Mouse (Mus musculus): ENCODE results near the gene Ubr1.
A peak's percentile ranks its signal among the peaks of the same experiment; 100 is the strongest.
"Not testable (repeated sequence)": the region's sequence is repeated elsewhere in the genome, so short reads cannot be mapped to it uniquely, and the experiment has no call there.

Ubr1 gene

DNA sequence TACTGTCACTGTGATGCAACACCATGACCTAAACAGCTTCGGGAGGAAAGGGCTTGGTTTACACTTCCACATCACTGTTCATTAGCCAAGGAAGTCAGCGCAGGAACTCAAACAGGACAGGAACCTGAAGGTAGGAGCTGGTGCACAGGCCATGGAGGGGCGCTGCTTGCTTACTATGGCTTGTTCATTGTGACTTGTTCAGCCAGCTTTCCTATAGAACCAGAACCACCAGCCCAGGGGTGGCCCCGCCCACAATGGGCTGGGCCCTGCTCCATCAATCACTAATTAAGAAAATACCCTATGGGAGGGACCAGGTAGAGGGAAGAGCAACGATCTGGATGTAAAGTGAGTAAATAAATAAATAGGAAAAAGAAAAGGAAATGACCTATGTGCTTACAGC is 2.4 kb upstream of the Ubr1 start:
- DNase-seq, result no peak

DNA sequence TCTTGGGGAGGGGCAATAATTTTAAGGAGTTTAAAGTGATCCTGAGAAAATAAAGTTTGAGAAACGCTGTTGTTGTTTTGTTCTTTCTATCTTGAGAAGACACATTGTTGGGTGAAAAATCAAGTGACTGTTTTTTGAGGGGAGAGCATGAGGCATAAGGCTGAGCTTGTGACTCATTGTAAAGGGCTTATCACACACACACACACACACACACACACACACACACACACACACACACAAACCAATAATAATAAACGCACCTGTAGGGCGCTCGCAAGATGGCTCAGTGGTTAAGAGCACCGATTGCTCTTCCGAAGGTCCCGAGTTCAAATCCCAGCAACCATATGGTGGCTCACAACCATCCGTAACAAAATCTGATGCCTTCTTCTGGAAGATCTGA is 1.7 kb upstream of the Ubr1 start:
- DNase-seq, result not testable (repeated sequence)

DNA sequence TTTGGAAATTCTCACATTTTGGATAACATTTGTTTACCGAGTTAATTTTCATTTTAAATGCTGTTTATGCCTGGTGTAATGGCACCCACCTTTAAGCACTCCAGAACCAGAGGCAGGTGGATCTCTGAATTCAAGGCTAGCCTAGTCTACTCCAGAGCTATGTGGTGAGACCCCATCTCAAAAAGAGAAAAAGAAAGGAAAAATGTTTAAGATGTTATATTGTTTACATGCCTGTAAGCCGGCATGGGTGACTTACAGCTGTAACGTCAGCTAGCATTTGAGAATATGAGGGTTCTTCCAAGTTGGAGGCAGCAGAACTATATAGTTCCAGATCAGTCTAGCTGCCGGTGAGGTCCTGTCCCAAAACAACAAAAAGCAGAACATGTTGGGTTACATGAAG is 1.3 kb upstream of the Ubr1 start:
- no peak for DNase-seq

DNA sequence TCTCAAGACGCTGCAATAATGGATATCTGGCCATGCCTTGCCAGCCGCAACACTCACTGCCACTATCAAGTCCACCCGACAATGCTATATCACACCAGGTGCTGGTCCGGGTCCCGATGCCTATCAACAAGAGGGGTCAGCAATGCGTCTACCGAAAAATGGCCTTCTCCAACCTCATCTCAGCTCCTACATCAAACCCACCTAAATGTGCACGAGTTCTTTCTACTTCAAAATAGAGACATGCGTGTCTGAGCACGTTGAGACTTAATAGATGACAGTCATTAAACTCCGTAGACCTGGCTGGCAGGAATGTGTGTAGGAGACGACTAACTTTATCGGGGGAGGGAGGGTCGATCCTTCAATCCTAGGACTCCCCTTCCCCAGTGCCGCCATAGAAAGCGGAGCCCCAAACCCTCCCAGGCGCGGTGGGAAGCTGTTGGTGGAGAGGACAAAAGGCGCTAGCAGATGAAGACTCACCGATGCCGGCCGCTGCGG is 423 bp downstream of the Ubr1 start:
- no peak for DNase-seq

DNA sequence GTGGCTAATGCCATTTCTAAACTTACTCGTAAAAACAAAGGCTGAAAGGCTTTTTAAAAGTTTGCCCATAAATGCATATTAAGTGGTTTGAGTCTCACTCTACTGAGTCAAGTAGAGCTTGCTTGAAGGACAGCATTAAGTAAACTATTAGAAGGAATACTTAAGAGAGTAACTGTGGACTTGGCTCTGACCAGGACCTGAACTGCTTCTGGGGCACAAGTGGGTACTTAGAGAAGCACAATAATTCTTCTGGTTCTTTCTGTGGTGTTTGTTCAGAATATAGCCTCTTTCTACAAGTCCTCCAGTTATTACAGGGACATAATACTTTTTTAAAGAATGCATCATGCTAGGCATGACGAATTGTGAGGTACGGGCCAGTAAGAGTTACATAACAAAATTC is 5.0 kb downstream of the Ubr1 start:
- no peak for DNase-seq

DNA sequence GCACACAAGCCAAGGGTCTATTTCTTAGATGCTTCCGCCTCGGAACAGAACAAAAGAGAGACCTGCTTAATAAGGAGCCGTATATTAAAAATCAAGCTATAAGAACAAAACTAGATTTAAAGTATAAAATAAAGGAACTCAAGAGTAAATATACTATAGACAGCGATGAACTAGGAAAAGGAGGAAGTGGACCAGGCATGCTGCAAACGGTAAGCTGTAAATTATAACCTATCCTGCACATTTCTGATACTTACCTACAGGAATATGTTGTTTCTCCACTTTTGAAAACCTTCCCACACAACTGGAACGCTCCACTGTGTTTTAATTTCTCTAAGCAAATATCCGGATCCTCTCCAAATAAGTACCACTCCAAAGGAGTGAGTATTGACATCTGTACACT is 7.4 kb downstream of the Ubr1 start:
- no peak for DNase-seq

DNA sequence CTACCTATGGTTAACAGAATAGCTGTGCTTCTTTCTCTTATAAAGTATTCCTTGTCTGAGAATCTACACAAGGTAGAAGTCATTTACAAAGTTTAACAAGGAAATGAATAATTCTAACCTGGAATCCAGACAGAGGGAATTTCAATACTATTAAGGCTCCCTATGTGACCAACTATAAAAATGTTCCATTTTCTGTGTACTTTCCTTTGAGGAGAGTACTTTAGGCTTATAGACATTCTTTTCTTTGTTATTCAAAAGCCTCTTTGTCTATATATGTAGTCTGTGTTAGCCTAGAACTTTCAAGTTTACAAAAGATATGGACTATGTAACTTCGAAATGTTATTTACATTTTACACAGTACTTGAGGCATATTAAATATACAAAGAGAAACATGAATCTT is 10.3 kb downstream of the Ubr1 start:
- no peak for DNase-seq

DNA sequence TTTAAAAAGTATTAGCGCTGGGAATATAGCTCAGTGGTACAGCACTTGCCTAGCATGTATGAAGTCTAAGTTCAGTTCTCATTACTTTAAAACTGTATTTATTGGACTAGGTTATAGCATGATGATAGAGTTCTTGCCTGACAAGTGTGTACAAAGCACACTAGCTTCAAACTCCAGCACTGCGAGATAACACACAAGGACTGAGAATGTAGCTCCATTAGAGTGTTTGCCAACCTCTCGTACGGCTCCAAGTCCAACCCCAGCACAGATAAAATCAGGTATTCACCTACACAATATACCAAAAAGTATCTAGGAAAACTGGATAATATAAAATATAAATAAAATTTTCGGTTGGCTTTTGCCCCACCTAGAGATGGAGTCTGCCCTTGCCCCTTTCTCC is 10.7 kb downstream of the Ubr1 start:
- no peak for DNase-seq

DNA sequence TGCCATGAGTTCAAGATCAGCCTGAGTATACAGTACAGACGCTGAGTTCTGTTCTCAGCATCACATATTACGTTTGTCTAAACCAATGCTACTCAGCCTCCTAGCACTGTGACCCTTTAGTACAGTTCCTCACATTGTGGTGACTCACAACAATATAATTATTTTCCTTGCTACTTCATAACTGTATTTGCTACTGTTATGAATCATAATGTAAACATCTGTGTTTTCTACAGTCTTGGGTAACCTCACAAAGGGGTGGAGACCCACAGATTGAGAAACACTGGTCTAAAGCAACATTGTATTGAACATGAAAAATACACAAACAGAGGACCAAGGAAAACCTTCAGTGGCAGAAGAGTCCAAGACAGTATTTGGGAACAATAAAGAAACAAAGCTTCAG is 11.2 kb downstream of the Ubr1 start:
- DNase-seq, result no peak

DNA sequence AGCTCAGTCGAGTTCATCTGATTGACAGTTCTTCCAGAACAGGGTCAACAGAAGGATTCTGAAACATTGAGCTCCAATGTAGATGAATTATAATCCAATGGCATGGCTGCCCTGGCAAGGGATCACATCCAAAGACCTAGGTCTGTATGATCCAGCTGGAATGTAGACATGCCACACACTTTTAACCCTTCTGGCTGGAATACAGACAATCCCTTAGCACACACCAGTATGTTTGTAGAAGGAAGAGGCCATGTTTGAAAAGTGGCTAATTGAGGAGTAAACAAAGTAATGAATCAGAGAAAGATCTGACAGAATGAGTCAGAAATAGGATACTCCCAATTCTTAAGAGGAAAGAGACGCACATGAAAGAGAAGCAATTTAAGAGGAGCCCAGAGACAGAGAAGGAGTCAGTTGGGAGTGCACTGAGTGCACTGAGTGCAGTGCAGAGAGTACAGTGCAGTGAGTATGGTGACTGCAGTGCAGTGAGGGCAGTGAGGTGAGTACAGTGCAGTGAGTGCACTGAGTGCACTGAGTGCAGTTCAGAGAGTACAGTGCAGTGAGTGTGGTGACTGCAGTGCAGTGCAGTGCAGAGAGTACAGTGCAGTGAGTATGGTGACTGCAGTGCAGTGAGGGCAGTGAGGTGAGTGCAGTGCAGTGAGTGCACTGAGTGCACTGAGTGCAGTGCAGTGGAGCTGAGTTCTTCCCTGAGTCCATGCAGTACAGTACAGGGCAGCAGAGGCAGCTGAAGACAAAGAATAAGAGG is 18.2 kb downstream of the Ubr1 start:
- no peak for DNase-seq

DNA sequence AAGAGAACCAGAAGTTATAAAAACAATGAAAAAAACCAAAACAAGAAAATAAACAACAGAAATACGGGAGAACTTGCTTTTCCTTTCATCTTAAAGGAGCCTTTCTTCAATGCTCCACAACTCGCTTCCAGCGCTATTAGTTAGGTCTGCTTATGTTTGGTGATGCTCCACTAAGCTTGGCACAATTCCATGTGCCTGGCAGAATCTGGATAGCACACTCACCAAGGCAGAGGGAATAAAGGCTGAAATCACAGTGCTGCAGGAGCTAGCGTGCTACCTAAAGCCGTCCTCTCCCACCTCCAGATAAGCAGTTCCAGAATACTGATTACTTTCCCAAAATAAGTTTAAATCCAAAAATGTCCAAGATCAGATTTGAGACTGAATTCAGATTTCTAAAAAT is 19.3 kb downstream of the Ubr1 start:
- DNase-seq, result peak; percentile 54

DNA sequence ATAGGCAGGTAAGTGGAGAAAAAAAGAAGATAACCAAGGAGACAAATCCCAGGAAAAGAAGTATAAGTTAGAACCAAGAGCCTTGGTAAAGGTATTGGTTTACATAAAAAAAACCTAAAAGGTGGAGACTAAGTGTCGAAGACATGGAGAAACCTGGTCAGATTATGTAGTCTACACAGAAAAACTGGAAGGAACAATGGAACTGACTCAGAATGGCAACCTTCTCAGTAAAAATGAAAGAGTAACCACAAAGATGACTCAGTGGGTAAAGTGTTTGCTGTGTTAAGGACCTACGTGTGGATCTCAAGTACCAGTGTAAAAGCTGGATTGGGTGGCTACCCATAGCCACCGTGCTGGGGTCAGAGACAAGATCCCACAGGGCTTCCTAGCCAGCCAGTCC is 37.5 kb downstream of the Ubr1 start:
- no peak for DNase-seq

DNA sequence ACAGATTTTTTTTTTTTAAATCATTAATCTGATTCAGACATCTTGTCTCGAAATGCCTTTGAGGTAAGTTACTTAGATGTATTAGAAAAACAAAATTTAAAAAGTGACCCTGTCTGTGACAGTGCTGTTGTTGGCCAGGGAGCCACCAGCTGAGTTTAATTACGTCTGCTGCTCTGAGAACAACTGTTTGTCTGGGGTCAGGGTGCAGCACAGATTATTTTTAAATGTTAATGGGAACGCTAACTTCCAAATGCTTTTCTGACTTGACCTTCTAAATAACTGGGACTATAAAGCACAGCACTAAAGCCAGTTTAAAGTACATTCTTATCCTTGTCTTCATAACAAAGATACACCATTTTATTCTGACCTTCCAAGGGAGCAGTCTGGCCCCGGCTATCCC is 61.0 kb downstream of the Ubr1 start:
- no peak for DNase-seq

DNA sequence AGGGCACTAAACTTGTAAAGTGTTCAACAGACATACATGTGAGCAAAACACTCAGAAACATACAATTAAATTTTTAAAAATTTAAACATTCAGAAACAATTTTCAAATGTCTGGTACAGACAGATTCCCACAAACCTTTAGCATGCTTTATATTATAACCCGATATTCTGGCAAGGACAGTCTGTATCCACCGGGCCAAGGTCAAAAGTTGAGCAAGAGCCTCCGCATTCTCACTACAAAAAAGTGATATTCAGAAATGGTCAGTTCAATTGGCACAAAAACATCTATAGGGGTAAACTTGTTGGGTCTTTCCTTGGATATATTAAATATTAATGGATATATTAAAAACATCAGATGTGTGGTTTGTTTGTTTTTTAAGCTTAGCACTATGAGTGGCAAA is 74.2 kb downstream of the Ubr1 start:
- no peak for DNase-seq

DNA sequence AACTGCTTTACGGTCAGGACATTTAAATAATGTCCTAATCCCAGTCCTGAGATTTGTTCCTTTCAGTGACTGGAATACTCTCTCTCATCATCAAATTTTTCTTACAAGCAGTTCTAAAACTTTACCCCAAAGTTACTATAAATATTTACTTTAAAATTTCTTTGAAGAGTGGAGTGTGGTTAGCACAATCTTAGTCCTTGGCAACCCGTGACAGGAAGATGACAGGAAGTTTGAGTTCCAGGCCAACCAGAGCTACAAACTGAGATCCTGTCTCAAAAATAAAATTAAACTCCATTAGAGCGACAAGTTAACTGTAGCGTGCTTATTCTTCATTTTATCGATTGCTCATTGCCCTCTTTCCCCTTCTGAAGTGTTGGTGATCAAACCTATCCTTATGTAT is 82.9 kb downstream of the Ubr1 start:
- no peak for DNase-seq

DNA sequence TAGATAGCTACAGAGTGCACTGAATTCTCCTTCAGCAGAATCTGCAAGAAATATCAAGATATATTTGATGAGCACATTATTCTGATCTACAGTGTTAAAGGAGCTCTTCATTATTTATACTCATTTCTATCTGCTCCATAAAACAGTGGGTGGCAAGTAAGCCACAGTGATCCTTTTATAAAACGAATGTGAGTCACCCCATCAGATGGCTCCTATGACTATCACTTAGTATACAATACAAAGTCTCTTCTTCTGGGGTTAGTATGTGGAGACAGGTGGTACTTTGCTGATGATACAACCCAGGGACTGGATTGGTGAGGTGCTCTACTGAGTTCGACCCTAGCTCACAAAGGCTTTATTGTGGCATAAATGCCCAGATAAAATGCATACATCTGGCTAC is 97.3 kb downstream of the Ubr1 start:
- no peak for DNase-seq

DNA sequence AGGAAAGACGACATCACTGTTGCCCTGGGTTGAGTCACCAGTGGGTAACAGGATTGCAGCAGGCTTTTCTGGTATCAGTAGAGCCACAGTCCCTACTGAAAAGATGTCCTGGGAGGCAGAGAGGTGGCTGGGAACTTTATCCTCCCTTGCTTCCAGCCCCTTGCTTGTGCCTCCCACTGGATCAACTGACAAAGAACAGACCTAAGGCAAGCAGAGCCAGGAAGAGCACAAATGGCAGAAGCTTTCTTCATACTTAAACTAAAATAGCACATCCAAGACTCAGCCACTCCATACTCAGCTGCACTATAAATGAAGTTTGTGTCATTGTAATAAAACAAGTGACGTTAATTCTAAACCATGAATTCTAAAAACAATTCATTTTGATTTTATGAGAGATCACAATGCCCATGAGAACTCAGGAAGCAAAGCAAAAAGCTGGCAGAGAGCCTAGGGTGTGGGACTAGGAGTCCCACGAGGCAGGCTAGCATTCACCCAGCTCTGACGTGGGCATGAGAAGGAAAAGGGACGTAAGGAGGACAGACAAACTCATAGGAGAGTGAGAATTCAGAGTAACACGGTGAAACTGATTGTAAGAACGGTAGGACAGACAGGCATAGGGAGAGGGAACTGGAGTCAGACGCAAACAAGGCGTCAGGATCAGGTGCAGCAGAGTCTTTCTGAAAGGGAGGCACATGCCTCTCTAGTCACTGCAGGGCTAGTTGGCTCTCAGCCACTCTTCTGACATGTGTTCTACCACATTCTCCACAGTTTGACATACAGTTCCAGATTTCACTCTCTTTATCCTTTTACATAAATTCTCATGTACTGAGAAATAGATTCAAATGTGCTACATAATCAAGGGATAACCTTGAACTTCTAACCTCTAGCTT is 98.8 kb downstream of the Ubr1 start:
- no peak for DNase-seq

DNA sequence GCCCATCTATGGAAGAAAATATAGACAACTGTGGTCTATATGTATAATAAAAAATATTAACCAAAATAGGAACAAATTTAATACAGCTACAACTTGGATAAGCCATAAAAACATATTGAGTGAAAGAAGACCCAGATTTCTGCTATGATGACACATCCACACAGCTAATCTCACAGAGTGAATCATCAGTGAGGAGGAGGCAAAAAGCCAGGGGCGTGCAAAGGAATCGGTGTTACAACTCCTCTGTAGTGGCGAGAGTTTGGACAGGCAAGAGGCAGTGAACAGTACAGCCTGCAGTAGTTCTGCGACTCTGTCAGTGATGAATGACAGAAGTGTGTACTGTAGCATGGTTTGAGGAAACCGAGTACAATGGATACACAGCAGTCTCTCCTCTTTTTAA is 103.2 kb downstream of the Ubr1 start:
- DNase-seq, result no peak

DNA sequence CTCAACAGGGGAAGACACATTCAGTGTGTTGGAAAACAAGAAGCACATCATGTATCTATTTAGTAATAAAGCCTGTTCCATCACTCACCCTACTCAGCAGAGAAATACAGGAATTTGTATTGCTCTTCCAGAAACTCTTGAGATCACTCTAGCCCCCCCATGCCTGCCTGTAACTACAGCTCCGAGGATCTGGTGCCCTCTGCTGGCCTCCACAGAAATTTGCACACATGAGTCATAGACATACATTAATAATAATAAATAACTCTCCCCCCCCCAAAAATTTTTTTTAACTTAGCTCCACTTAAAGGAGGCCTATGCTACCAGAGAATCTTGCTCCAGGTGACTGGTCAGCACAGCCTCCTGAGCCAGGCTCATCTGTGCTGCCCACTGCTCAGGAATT is 104.0 kb downstream of the Ubr1 start:
- peak; percentile 31 for DNase-seq

DNA sequence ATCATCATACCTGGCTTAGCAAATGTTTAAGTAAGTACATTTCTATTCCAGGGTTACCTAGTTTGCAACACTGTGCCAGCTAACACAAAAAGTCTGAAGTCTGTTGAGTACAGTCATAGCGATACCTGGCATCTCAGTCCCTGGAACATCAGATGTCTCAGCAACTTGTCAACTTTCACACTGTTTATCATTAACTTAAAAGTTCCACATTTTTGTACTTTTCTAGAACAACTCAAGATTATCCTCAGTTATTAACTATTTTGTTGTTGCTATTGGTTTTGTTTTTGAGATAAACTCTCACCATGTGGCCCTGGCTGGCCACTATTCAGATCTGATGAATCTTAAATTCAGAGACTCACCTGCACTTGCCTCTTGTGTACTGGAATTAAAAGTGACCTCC is 107.1 kb downstream of the Ubr1 start:
- DNase-seq, result no peak

DNA sequence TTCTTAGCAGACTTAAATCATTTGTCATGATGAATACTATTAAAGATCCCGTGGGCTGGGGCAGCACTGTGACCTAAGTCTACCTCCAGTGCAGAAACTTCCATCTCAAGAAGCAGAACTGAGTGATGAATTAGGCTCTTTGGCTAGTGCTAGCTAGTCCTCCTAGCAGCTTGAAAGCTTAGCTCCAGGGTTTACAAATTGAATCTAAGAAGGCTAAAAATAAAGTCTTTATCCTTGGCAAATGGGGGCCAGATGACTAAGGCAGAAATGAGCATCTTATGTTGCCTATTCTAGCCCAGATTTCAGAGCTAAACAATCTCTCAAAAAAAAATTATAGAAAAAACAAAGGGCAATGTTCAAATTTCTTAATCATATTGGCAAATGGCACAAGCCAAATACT is 109.8 kb downstream of the Ubr1 start:
- DNase-seq, result no peak

DNA sequence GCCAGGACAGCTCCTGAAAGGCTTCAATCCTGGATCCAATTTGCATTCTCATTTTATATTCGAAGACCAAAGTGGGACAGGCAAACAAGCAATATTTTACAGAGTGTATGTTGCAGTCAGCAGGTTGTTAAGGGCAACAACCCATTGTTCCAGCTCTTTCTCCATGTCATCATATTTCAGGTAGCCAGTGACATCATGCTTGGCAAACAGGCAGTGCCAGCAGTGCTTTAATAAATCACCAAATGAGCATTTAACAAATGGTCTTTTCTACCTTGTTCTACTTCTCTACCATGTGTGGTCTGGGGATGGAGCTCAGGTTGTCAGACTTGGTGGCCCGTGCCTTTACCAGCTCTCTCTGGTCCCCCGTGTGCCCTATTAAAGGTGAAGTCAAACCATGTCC is 112.4 kb downstream of the Ubr1 start:
- DNase-seq, result no peak

DNA sequence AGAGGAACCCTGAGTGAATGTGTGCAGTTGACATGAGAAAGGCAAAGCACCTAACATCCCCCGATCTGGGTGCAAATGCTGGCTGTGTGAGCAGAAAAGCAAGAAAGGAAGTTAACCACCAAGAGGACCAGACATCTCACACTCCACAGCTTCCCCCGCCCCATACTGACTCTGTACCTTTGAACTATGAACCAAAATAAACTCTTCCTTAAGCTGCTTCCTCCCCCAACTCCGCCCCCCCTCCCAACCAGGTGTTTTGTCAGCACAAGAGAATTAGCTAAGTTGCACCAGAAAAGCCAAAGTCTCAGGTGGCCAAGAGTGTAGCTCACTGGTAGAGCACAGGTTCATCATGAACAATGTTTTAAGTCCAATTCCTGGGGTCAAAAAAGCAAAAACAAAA is 117.4 kb downstream of the Ubr1 start:
- no peak for DNase-seq

DNA sequence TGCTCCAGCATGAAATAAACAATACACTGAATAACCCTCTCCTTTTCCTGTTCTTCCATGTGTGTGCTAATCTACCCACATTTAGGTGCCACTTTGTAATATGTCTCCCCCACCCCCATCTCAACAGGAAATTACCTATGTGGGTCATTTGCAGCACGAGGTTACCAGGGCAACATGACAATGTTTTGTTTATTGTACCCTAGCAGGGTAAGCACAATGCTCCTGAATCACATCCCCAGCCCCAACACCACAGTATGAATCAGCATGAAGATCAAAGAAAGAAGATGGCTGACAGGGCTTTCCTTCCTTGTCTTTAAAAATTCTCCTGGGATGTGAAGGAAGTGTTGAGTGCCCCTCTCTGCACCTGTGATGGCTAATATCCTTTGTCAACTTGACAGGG is 117.9 kb downstream of the Ubr1 start:
- no peak for DNase-seq
